Mouse (Mus musculus) spleen, adult 2 months (tissue): ENCODE data around the gene Vps36. TPM values are rescaled to one million over a fixed set of nuclear protein-coding genes. Genes with fewer than 3 reads are reported as not detected.

Experiments
- DNase-seq, 2 experiments: peaks; one replicate each; pipeline versions ENCODE4 v3.0.0 to v3.0.0-alpha.2; 2012 to 2021; ENCODE audit warnings: low spot score in 2 of 2, low read depth in 1 of 2
- H3K27ac ChIP-seq: fragments of 200-500 bp; 2 replicates; pipeline ENCODE4 v1.5.1; 2012; ENCODE audit warnings: low read length, inconsistent platforms; ENCODE audit not compliant: insufficient read depth
- H3K27me3 ChIP-seq: fragments of 200-500 bp; 2 replicates; pipeline ENCODE4 v1.6.1; 2012; ENCODE audit warnings: mild to moderate bottlenecking, moderate library complexity, low read length, inconsistent platforms; ENCODE audit not compliant: control insufficient read depth, insufficient read depth
- H3K36me3 ChIP-seq: fragments of 200-500 bp; 2 replicates; pipeline ENCODE4 v1.6.1; 2012; ENCODE audit warnings: mild to moderate bottlenecking, low read length, inconsistent platforms; ENCODE audit not compliant: control insufficient read depth, insufficient read depth
- H3K4me1 ChIP-seq: fragments of 200-500 bp; 2 replicates; pipeline ENCODE4 v1.6.1; 2011; ENCODE audit warnings: inconsistent platforms; ENCODE audit not compliant: control insufficient read depth, insufficient read depth, insufficient read length
- H3K4me3 ChIP-seq: fragments of 200-500 bp; 2 replicates; pipeline ENCODE4 v1.5.1; 2011; ENCODE audit warnings: mild to moderate bottlenecking, inconsistent platforms; ENCODE audit not compliant: insufficient read depth, insufficient read length; ENCODE audit errors: extremely low read depth
- CTCF ChIP-seq: fragments of 200-500 bp; IDR thresholded peaks from 2 replicates; pipeline ENCODE4 v1.5.1; 2011; ENCODE audit warnings: mild to moderate bottlenecking, inconsistent platforms; ENCODE audit not compliant: insufficient read depth, insufficient read length, insufficient replicate concordance; ENCODE audit errors: extremely low read depth
- POLR2A ChIP-seq: fragments of 200-500 bp; IDR thresholded peaks from 2 replicates; pipeline ENCODE4 v1.6.1; 2011; ENCODE audit warnings: low read depth, low read length, inconsistent platforms
- WGBS: fragments of 180-500 bp; shearing (Covaris S2); methylation state at CpG from one replicate; pipeline ENCODE4 v1.1.7; 2018; 5-methylcytosine and 5-hydroxymethylcytosine counted together
- polyA plus RNA-seq: library from polyadenylated mRNA; depleted of rRNA; stranded (reverse); fragments of >200 nt; gene quantifications from 2 replicates; pipeline ENCODE4 v1.2.3, GENCODE M21; 2012

Vps36 gene
- polyA plus RNA-seq, 1 experiment = 5.2 TPM

- TF ChIP-seq CTCF (no peak), POLR2A (no peak)
- no peak overlapping the region for H3K4me3 ChIP-seq
- no peak for DNase-seq
- H3K27ac ChIP-seq = no peak overlapping the region
- no peaks in the 10 kb centered on the region for H3K4me1 ChIP-seq
- WGBS = 98% methylated on average over 7 of the region's 7 CpGs
- H3K27me3 ChIP-seq = no peaks in the 10 kb centered on the region
- H3K36me3 ChIP-seq = no peaks in the 10 kb centered on the region
Measured at GRCm38 (mm10) chr8:22175966-22176365, 16.6 kb upstream of the Vps36 start.

GRCm38 (mm10) chr8:22184884-22185283 is 7.7 kb upstream of the Vps36 start:
- no peaks in the 10 kb centered on the region for H3K36me3 ChIP-seq
- 5% methylated on average over 3 of the region's 3 CpGs for WGBS
- no peak for DNase-seq
- H3K4me3 ChIP-seq = peak overlapping the region; percentile 88; the same call in 1 of the 2 replicates
- peaks cover 2% of the 10 kb centered on the region; the same call in 1 of the 2 replicates for H3K4me1 ChIP-seq
- TF ChIP-seq CTCF = no peak
- no peak for TF ChIP-seq POLR2A
- no peaks in the 10 kb centered on the region for H3K27me3 ChIP-seq
- H3K27ac ChIP-seq = no peak overlapping the region

- WGBS = 3% methylated on average over 63 of the region's 63 CpGs
- Histone ChIP-seq H3K27ac (no peak within 1 kb of the TSS; the same call in 1 of the 2 replicates), H3K4me1 (peaks cover 2% of the 10 kb centered on the region; the same call in 1 of the 2 replicates), H3K4me3 (peak within 1 kb of the TSS; percentile 88), H3K36me3 (no peaks in the 10 kb centered on the region), H3K27me3 (no peaks in the 10 kb centered on the region)
- TF ChIP-seq CTCF (no peak), POLR2A (no peak)
- peak; percentile 30 to 72 for DNase-seq
Measured at GRCm38 (mm10) chr8:22185431-22186397, 6.9 kb upstream of the Vps36 start, which contains the start of gene Ckap2. Gene Ckap2, minus strand, starts transcription at chr8:22185819.

GRCm38 (mm10) chr8:22193432-22194010 is 912 bp downstream of the Vps36 start:
- no peak for TF ChIP-seq POLR2A
- no peak for TF ChIP-seq CTCF
- 7% methylated on average over 12 of the region's 12 CpGs for WGBS
- peak overlapping the region; percentile 99 for H3K27ac ChIP-seq

GRCm38 (mm10) chr8:22197914-22198313 is 5.3 kb downstream of the Vps36 start:
- TF ChIP-seq CTCF (no peak), POLR2A (no peak)
- Histone ChIP-seq H3K4me3 (no peak overlapping the region), H3K36me3 (peaks cover 10% of the 10 kb centered on the region), H3K27me3 (no peaks in the 10 kb centered on the region), H3K4me1 (peaks cover 4% of the 10 kb centered on the region), H3K27ac (no peak overlapping the region)
- WGBS = 94% methylated on average over 6 of the region's 6 CpGs
- DNase-seq = no peak

More at GRCm38 (mm10) chr8:22193432-22194010, 912 bp downstream of the Vps36 start:
- DNase-seq = peak in 1 of 2 experiments; percentile 13
- H3K4me1 ChIP-seq = peaks cover 4% of the 10 kb centered on the region
- H3K36me3 ChIP-seq = no peaks in the 10 kb centered on the region
- peak overlapping the region; percentile 96 for H3K4me3 ChIP-seq
- no peaks in the 10 kb centered on the region for H3K27me3 ChIP-seq

- H3K36me3 ChIP-seq = peaks cover 12% of the 10 kb centered on the region
- DNase-seq = no peak
- WGBS = 96% methylated on average over 8 of the region's 8 CpGs
- H3K27me3 ChIP-seq = no peaks in the 10 kb centered on the region
- H3K27ac ChIP-seq = no peak overlapping the region
- H3K4me3 ChIP-seq = no peak overlapping the region
- H3K4me1 ChIP-seq = peaks cover under 1% of the 10 kb centered on the region; the same call in 1 of the 2 replicates
- no peak for TF ChIP-seq CTCF
- TF ChIP-seq POLR2A = no peak
Measured at GRCm38 (mm10) chr8:22199481-22199880, 6.9 kb downstream of the Vps36 start.
